Mouse (Mus musculus): ENCODE results near the gene Hist1h3e.
"Not testable (repeated sequence)": the region's sequence is repeated elsewhere in the genome, so short reads cannot be mapped to it uniquely, and the experiment has no call there.

- not testable (repeated sequence) for TF ChIP-seq GATA1, TAL1 (IDR thresholded peaks at IDR 0.05; ENCODE audit: low read length)
Measured at GRCm38 (mm10) chr13:23585442-23586098, 23.4 kb upstream of the Hist1h3e start.
